Mouse (Mus musculus) T-helper 1 cell (primary cell): ENCODE measurements around the gene Tfr2.

Source experiments
- in situ Hi-C: fragments of 300-600 bp; cut with MboI, MseI; formaldehyde crosslinking; loops from one replicate; pipeline ENCODE4 v1.15.1; 2025; ENCODE audit warnings: high pct_unique_total_duplicates

Gene Tfr2

GRCm38 (mm10) chr5:137535318-137535717, 34.3 kb upstream of the Tfr2 start:
- in situ Hi-C loops: loop anchor here (10.0 kb wide), 1 partner anchor 639 kb away; the partner anchor contains the start of genes Ap4m1 and Mcm7

GRCm38 (mm10) chr5:137537461-137537860, 32.2 kb upstream of the Tfr2 start:
- in situ Hi-C loops: loop anchor here (10.0 kb wide), 1 partner anchor 637 kb away; the partner anchor contains the start of genes Ap4m1 and Mcm7

GRCm38 (mm10) chr5:137539291-137539801, 30.3 kb upstream of the Tfr2 start:
- in situ Hi-C loops: loop anchor here (10.0 kb wide), 1 partner anchor 635 kb away; the partner anchor contains the start of genes Ap4m1 and Mcm7

- in situ Hi-C loops: no loop called here
These were observed 28.6 kb upstream of the Tfr2 start for GRCm38 (mm10) chr5:137540991-137541390.

- in situ Hi-C loops: no loop called here
These were observed 27.7 kb upstream of the Tfr2 start for GRCm38 (mm10) chr5:137541768-137542540.

GRCm38 (mm10) chr5:137544926-137545325, 24.7 kb upstream of the Tfr2 start:
- in situ Hi-C loops: no loop called here

GRCm38 (mm10) chr5:137545596-137545995, 24.0 kb upstream of the Tfr2 start:
- in situ Hi-C loops: no loop called here

- in situ Hi-C loops: no loop called here
These were observed 19.8 kb upstream of the Tfr2 start for GRCm38 (mm10) chr5:137549840-137550239.

GRCm38 (mm10) chr5:137551119-137551518, 18.5 kb upstream of the Tfr2 start:
- in situ Hi-C loops: no loop called here

- in situ Hi-C loops: no loop called here
These were observed 16.6 kb upstream of the Tfr2 start for GRCm38 (mm10) chr5:137553000-137553399.

- in situ Hi-C loops: no loop called here
These were observed 16.2 kb upstream of the Tfr2 start, which contains the start of gene Actl6b for GRCm38 (mm10) chr5:137553411-137553837. Actl6b (plus strand) TSS chr5:137553517.

GRCm38 (mm10) chr5:137553898-137554297, 15.7 kb upstream of the Tfr2 start:
- in situ Hi-C loops: no loop called here

GRCm38 (mm10) chr5:137561556-137561955, 8.1 kb upstream of the Tfr2 start:
- in situ Hi-C loops: loop anchor here (10.0 kb wide), 1 partner anchor 913 kb away; no protein-coding TSS in a partner anchor

GRCm38 (mm10) chr5:137562965-137563364, 6.7 kb upstream of the Tfr2 start:
- in situ Hi-C loops: loop anchor here (10.0 kb wide), 1 partner anchor 912 kb away; no protein-coding TSS in a partner anchor

GRCm38 (mm10) chr5:137565744-137566143, 3.9 kb upstream of the Tfr2 start:
- in situ Hi-C loops: loop anchor here (10.0 kb wide), 1 partner anchor 909 kb away; no protein-coding TSS in a partner anchor

- in situ Hi-C loops: loop anchor here (10.0 kb wide), 1 partner anchor 908 kb away; no protein-coding TSS in a partner anchor
These were observed 3.2 kb upstream of the Tfr2 start for GRCm38 (mm10) chr5:137566416-137566815.

- in situ Hi-C loops: loop anchor here (10.0 kb wide), 1 partner anchor 906 kb away; no protein-coding TSS in a partner anchor
These were observed 1.3 kb upstream of the Tfr2 start for GRCm38 (mm10) chr5:137568223-137568798.

- in situ Hi-C loops: loop anchor here (10.0 kb wide), 1 partner anchor 906 kb away; no protein-coding TSS in a partner anchor
These were observed 609 bp upstream of the Tfr2 start for GRCm38 (mm10) chr5:137569031-137569430.

GRCm38 (mm10) chr5:137570181-137570580, 541 bp downstream of the Tfr2 start:
- in situ Hi-C loops: no loop called here

GRCm38 (mm10) chr5:137570691-137571586, 1.3 kb downstream of the Tfr2 start:
- in situ Hi-C loops: no loop called here

GRCm38 (mm10) chr5:137574470-137574901, 4.8 kb downstream of the Tfr2 start:
- in situ Hi-C loops: no loop called here
